Mouse (Mus musculus) embryo, embryonic 11.5 days (tissue): Measurements from ENCODE around the gene Cd22.
A peak's percentile ranks its signal among the peaks of the same experiment; 100 is the strongest.
"Not testable (repeated sequence)": the region's sequence is repeated elsewhere in the genome, so short reads cannot be mapped to it uniquely, and the experiment has no call there.

ENCODE experiments used
- DNase-seq: peaks from one replicate; pipeline ENCODE4 v3.0.0-alpha.2; 2012; ENCODE audit warnings: low read depth, low spot score

Cd22 gene

DNA sequence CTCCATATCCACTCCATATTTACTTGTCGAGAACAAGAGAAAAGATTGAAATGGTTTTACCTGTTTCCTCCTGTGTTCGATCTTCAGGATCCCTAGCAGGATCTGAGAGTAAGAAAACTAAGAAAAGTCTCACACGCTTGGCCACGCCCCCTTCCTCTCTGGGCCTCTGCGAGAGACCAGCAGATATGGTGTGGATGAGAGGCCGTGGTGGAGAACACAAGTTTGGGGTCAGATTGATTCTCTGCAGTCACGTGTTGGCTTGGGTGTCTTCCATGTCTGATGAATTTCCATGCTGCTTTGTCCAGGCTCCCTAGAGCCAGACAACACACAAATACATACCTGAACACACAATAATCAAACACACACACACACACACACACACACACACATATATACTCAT lies at the start of gene Cd22:
Gene Cd22, minus strand, starts transcription at position 167 of the 400 bp plus-strand sequence.
- DNase-seq: no peak

DNA sequence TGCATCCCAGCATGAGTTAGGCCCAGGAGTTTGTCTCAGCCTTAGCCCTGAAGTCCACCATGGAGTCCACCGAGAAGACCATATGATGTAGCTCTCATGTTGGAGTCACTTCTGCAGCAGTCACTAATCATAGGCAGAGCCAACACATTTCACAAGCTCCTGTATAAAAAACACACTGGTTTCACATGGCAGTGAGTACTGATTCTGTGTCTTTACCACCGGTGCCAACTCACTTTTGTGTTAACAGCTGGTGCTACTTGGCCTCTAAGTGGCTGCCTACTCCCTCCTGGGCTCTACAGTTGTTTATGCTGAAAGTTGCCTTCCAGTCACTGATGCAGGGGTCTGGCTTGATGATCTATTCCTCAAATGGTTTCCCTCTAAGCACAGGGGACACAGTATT lies 44.4 kb upstream of the Cd22 start, which contains the start of gene Hamp2:
Gene Hamp2, minus strand, starts transcription at position 101 of the 400 bp plus-strand sequence.
- DNase-seq: not testable (repeated sequence)

DNA sequence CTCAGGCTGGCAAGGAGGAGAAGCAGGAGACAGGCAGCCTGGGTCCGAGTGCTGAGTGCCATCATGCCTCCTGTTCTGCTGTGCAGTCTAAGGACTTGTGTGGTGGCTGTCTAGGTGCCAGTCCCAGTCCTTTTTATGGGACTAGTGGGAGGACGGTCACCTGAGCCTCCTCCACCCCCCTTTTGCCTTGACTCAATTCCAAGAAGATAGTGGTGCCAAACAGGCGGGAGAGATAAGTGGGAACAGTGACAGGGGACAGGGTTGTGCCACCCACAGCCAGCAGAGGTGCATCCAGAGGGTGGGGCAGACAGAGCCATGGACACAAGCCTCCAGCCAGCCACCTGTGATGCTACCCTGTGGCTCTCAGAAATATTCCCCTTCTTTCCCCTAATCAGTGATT lies 43.9 kb upstream of the Cd22 start:
- no peak for DNase-seq

DNA sequence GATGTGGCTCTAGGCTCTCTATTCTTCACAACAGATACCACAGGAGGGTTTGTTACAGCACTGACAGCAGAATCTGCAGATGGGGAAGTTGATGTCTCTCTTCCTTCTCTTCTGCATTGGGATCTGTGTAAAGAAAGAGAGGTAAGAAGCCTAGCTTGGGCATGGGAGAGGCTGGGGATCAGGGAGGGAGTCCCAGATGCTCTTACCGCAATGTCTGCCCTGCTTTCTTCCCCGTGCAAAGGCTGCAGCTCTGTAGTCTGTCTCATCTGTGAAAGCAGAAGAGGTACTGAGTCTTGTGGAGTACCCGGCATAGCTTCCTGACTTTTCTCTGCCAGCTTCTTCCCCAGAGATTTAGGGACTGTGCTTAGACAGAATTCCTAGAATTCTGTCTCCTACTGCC lies 42.3 kb upstream of the Cd22 start:
- DNase-seq: not testable (repeated sequence)

DNA sequence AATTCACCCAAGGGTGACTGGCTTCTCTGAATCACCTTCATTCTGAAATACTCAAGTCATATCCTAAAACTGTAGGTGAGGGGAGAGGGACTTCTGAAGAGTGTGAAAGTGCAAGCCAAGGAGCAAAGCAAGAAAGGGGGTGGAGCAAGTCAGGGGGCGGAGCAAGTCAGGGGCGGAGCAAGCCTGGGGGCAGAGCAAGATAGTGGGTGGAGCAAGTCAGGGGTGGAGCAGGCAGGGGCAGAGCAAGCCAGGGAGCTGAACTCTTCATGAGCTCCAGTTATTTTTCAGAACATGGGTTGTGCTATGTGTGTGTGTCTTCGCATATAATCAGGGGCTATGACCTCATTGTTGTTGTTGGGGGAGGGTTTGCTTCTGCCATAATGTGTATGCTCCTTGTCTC lies 40.1 kb upstream of the Cd22 start:
- no peak for DNase-seq

DNA sequence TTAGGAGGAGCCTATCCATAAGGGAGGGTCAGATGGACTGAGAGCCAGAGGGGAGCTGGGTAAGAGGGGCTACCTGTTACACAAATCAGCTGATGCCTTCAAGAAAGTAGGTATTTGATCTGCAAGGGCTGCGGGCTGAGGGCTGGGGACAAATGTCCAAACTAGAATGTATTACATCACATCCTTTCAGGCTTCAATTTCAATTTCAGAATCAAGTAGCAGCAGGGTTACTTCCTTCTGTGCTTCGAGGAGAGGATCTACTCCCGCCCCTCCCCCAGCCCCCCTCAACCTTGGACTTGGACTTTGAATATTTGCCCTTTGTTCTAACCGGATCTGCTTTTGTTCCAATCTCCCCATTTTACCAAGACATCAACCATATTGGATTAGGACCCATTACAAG lies 37.1 kb upstream of the Cd22 start:
- DNase-seq: no peak

DNA sequence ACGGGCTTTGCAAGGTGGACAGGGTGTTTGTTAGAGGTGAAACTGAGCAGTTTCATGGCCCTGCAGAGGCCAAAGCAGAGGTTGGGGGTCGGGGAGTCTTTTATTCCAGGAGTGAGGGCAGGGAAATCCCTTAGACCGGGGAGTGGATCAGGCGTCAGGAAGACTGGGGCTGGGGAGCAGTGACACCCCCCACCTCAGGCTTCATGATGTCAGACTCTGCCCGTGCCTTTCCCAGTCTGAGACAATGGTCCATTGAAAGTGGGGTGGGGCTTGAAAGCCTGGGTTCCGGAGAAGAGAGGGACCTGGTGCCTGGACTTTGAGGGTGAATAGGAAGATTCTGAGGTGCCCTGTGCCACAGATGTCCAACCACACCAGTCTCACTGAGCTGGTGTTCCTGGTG lies 36.6 kb upstream of the Cd22 start:
- DNase-seq: no peak

DNA sequence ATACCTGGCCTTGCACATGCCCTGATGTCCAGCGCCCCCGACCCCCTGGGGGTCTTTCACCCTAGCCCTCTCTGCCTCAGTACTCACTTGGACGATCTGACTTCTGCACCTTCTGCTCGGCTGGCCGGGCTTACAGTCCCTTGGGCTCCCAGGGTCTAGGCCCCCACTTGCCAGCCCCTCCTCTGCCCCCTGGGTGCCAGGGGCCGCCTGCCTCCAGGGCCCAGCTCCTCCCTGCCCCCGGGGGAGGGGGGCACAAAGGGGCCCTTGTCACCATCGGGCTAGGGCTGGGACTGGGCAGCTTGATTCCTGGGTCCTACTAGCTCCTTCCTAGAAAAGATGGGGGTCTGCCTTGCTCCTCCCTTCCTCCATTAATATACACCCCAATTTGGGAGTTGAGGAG lies 34.6 kb upstream of the Cd22 start, which contains the start of gene Mag:
Gene Mag, minus strand, starts transcription at position 142 of the 400 bp plus-strand sequence.
- DNase-seq: no peak

DNA sequence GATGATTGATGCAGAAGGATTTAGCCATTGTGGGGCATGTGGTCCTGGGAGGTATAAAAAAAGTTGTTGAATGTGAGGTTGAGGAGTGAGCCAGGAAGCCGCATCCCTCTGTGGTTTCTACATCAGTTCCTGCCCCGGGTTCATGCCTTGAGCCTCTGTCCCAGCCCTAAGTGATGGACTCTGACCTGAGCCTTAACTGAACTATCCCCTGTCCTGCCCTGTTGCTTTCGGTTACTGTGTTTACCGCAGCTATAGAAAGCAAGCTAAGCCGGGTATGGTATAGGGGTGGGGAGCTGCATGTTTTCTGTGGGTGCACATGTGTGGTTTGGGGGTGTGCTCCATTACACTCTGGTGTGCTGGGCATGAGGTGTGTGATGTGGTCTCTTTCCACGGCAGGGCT lies 29.6 kb upstream of the Cd22 start:
- no peak for DNase-seq

DNA sequence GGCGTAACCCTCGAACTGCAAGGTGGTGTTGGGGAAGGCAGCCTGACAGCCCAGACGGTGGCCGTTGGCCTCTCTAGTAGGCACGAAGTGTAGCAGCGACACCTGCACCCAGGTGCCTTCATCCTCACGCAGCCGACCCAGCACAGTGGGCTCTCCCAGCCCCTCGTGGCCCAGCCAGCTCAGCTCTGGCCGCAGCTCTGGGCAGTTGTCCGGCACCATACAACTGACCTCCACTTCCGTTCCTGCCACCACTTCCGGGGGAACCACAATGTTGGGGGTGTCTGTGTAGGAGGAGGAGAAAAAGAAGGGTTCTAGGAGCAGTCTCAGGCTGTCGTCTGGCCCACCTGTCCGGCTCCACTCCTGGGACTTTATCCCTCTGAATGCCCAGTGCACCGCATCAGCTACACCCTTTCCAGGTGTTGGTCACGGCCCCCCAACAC lies 28.9 kb upstream of the Cd22 start:
- no peak for DNase-seq

DNA sequence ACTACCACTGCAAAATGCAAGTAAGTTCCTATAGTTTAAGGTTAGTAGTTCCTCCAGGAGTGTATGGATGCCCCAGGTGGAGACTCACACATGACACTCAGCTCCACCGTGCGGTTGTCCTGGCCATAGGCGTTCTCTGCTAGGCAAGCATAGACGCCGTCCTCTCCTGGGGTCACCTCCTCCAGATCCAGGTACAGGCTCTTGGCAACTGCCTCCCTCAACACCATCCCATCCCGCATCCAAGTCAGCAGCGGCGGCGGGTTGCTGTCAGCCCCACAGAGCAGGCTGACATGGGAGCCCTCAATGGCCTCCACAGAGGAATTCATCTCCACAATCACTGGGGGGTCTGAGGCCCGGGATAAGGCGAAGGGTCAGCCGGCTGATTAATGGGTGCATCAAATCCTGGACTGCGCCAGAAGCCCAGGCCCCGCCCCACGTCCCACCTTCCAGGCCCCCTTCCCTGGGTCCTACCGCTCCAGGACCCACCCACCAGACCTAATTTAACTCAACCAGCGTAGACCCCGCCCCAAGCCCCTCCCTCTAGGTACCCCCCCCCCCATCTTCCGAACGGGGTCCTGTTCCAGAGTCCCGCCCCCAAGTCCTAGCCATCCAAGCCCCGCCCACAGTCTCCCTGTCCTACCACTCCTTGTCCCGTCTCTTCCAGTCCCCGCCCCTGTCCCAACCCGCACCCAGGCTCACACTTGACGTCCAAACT lies 28.3 kb upstream of the Cd22 start:
- peak; percentile 26 for DNase-seq

DNA sequence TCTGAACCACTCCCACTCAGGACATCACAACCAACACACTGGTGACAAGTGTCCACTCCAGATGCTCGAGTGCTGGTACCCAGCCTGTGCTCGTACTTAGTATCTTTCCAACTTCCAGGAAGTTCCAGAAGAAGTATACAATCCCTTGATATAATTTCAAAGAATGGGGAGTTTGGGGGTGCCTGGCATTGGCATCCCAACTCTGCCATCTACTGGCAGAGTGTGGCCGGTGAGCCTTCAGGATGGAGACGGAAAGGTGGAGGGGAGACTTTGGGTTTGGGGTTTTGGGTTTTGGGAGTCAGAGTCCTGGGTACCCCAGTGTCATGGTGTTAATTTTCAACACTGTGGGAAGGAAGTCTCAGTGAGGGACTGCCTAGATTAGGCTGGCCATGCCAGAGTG lies 23.9 kb upstream of the Cd22 start:
- DNase-seq: no peak

DNA sequence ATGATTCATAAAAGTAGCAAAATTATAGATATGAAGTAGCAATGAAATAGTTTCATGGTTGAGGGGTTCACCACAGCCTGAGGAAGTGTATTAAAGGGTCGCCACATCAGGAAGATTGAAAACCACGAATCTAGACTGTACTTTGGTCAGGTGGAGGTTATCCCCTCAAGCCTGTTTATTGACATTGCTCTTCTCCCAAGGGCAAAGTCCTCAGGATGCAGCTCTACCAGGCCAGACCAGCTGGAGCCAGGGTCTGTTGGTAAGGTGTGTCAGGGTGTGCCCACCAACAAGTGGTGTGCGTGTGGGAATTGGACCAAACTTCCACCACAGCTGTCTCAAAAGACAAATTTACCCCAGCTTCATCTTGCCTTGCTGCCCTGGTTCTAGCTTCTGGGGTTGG lies 15.1 kb upstream of the Cd22 start:
- no peak for DNase-seq

DNA sequence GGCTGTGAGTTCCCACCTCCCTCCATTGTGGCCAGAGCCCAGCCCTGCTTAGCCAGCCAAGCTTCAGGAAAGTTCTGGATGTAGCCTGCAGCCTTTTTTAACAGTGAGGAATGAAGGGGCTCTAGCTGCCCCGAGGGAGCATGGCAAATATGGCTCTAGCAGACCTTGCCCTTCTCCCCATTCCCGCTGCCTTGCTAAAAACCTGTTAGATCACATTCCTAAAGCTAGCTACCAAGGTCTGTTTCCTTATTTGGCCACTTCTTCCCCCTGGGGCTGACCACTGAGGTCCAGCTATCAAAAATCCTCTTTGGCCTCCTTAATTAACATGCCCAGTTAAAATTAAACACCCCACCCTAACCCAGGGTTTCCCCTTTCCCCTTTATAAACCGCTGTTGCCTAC lies 12.4 kb upstream of the Cd22 start:
- no peak for DNase-seq

DNA sequence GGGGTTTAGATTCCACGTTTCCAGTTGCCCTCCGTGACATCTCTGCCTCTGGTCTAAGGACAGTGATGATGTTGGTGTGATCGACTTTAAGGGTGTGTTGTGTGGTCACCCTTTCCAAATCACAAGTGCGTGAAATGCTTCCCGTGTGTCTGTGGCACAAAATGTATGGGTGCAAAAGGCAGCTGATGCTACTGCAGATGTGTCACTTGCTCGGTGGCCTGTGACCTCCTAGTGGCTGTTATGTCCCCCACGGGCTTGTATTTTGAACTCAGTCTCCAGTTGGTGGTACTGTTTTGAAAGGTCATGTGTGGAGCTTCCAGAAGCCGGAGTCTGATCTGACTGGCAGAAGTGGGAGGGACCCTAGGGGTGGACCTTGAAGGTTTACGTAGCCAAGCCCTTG lies 11.6 kb upstream of the Cd22 start:
- no peak for DNase-seq

DNA sequence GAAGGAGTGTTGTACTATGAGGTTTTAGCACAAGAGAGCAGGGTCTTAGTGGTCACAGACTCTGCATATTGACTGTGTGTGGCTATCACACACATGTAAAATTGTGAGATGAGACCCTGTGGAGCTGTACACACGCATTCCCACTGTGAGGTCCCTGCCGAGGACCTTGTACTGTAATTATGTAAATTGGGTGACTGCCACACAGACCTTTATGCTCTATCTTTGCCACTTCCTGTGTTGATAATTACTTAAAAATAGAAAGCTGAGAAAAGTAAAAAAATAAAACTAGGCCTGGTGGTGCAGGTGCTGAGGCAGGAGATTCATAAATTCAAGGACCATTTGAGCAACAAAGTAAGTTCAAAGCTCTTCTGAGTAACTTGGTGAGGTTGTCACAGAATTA lies 10.5 kb upstream of the Cd22 start:
- DNase-seq: no peak

DNA sequence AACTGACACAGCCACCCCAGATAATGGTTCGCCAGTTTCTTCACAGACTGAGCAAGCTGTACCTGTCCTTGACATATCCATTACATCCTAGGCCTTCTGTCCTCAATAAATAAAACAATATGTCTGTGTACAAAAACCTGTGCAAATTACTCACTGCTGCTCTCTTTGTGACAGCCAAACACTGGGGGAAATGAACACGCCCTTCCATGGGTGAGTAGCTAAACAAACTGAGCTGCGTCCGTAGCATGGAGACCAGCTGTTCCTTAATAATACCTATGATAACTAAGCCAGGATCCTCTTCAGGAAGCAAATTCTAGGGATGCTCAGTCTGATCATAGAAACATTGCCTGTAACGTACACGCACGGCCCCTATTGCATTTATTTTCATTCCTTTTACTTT lies 8.6 kb upstream of the Cd22 start:
- DNase-seq: no peak

DNA sequence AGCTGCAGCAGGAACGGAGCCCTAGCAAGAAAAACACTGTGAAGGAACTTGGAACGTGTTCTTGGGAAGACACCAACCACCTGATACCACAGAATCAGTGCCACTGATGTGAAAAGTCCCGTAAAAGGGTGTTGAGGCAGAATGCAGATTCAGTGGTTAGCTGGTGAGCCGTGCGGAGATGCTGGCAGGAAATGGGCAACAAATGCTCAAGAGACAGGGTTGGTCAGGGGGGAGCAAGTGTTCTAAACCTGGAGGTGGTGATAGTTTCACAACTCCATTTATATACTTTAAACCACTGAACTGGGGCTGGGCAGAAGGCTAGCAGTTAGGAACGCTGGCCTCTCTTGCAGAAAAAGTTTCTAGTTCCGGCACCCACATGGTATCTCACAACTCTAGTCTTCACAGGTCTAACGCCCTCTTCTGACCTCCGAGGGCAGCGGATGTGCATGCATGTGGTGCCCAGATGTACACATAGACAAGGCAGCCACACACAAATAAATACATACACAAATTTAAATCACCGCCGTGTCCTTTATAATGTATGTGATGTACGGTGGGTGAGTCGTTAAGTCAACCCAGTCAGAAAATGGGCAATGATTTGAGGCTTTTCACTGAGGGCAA lies 7.5 kb upstream of the Cd22 start:
- no peak for DNase-seq

DNA sequence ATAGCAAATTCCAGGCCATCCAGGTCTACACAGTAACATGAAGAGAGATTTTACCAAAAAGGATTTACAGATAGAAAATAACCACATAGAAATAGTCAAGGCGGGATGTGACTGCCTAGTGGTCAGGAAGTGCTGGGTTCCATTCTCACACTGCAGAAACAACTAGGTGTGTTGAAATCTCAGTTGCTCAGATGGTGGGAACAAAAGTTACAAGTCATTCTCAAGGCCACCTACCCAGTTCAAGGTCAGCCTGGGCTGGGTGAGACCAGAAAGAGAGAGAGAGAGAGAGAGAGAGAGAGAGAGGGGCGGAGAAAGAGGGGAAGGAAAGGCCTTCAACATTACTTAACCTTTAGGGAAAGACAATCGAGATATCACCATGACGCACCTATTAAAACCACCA lies 6.7 kb upstream of the Cd22 start:
- no peak for DNase-seq

DNA sequence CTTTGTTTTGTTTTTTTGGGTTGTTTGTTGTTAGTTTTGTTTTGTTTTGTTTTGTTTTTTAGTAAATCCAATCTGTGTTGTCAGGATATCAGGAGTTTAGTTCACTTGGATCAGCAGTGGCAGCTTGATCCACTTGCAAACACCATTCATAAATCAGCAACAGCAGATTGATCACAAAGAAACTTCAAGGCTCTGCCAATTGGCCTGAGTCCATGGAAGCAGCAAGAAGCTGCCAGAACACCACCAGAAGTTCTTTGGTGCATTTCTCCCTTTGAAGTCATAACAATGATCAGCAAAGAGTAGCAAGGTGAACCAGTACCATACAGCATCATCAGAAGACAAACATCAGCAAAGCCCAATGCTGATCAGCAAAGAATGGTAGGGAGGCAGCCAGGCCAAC lies 3.9 kb upstream of the Cd22 start:
- DNase-seq: no peak

DNA sequence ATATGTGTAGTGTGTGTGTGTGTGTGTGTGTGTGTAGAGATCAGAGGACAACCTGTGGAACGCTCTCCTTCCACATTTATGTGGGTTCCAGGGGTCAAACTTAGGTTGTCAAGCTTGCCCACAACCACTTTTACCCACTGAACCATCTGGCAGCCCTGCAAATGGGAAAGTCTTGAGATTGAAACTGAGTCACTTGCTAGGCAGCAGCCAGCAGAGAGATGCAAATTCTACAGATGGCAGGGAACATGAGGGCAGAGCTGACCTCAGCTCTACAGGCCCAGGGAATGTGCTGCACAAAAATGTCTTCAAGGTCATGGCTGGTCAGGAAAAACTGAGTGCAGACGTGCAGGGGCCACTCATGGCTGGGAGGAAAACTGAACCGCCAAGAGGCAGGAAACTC lies 1.2 kb upstream of the Cd22 start:
- no peak for DNase-seq

DNA sequence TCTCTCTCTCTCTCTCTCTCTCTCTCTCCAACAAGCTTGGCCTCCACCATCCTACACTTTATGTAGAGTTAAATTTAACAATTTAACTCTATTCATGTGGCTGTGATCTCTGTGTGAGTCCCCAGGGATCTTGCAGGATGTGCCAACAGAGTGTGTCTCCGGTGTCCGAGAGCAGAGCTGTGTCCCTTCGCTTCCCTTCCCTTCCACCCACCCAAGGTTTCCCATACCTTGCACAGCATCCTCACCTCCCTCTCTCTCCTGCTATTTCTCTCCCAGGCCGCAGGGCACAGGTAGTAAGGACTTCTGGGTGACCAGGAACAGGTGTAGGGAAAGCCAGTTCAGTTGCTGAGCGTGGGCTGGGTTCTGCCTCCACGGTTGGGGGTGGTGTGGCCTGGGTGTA lies 1.2 kb downstream of the Cd22 start:
- DNase-seq: no peak

DNA sequence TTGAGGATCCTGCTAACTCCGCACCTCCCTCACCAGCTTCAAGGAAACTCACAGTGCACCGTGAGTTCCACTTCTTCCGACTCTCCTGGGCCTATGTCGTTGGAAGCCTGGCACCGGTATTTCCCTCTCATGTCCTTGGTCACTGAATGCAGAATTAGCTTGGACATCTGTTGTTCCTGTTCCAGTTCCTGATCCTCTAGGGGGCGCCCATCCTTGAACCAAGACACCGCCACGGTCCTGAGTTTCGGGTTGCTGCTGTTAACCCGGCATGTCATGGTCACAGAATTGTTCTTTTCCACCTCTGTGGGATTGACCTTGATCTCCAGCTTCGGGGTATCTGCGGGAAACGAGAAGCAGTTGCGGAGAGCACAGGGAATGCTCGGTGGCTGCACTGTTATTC lies 7.1 kb downstream of the Cd22 start:
- peak; percentile 45 for DNase-seq

DNA sequence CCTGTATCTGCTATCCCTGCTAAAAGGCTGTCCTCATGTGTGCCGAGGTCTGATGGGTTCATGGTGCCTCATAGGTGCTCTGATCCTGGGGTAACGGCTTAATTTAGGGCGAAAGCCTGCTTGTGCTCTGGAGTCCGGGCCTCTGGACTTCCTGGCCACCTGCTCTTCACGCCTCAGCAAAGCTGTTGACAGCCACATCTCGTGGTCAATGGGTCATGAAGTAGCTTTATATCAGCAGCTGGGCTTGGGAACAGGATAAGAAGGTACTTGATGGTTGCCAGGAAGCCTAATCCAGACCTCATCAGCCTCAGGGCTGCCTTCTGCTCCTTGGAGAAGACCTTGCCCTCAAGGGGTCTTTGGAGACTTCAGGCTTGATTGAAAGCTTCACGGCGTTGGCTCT lies 16.8 kb downstream of the Cd22 start:
- DNase-seq: no peak
